Mouse (Mus musculus) frontal cortex, postnatal 25 days (tissue): ENCODE measurements around the gene Dennd1b.

Source experiments
- DNase-seq, 2 experiments: peaks; one replicate each; pipeline ENCODE4 v3.0.0; 2022; ENCODE audit warnings: low spot score in 2 of 2

The Dennd1b gene

DNA sequence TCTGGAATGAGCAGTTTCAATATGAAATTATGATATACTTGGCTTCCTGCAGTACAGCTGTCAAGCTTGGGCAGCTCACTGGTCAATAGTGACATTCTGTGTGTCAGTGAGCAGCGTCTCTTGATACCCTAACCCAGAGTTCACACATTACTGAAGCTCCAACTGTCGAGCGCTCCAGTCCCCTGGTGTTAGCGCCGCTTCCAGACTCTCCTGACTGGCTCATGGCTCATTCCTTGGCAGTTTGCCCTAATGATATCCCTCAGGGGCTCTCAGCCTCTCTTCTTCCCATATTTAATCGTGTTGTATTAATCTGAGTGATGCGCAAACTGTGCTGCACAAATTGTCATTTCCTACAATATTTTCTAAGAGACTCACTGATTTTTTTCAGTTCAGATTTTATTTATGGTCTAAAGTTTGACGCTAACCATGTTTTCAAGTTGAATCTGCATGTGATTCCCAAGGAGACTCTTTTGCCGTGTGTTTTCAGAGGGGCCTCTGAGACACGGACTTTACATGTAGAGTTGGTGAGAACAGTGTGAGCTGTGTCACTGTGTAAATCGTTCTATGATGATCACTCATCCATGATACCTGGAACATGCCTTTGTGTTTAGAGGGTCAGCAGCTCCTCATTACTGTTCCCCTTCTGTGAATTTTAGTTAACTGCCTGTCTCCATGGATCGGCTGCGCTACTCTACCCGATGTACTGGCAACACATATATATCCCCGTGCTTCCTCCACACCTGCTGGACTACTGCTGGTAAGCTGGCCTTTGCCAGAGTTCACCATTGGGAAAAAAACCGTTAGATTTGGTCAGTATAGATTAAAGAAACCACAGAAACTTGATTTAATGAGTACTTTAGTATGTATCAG is 117.5 kb downstream of the Dennd1b start:
- no peak for DNase-seq

DNA sequence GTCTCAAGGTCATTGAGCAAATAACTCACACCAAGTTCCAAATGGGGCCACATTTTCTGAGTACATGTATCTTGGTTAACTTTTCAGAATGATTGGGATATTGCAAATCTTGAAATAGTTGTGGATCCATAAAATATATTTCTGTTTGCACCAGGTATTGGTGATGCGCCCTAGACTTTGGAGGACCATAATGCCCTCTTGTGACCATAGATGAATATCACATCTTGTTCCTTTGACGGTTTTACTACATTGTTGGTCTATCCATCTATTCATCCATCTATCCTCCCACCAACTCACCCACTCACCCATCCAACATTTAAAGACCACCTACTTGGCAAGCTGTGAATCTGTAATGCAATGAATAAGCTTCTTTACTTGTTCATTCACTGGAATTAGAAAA is 120.1 kb downstream of the Dennd1b start:
- no peak for DNase-seq

DNA sequence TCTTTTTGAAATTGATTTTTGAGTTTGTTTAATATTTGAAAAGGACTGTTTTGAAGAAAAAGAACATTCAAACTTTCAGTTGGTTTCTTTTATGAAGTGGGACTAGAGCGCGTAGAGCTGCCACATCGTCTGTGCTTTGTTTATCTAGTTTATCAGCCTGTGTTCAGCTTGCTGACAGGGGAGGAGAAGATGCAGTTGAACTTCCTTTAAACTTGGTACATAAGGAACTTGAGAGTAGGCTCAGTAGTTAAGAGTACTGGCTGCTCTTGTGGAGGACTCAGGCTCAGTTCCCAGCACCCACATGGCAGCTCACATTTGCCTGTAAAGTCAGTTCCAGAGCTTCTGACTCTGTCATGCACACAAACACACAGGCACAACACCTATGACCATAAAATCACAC is 124.3 kb downstream of the Dennd1b start:
- DNase-seq, result no peak

DNA sequence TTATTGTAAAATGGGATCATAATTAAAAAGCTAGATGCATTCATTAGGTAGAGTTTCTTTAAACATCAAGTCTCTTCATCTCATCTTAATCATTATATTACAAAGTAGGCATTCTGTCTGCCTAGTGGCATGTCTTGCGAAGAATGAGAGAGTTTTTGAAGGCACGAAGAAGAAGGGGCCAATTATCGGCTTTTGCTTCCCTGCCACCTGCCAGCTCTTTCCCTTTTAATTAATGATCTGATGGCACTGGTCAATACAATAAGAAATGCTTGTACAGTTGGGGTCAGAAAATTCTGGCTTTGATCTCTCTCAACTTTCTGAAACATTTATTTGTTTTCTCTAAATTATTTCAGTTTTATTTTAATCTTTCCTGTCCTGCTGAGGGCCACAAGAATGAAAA is 127.5 kb downstream of the Dennd1b start:
- DNase-seq, result no peak

DNA sequence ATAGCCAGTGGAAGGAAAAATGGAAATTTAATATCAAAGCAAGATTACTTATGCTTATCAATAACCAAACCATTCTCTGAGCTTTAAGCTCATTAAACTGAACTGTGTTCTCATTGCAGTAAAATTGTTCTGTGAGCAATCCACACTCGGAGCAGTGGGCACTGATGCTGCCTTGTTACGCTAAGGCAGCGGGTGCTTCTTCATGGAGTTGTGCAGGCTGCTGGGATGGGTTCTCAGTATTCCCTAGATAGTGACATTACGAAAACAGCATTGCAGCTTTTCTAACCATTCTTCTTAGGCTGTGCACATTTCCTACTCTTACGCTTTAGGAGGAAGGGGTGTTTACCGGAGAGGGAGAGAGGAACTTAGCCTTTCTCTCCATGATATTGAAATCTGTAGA is 128.5 kb downstream of the Dennd1b start:
- no peak for DNase-seq

DNA sequence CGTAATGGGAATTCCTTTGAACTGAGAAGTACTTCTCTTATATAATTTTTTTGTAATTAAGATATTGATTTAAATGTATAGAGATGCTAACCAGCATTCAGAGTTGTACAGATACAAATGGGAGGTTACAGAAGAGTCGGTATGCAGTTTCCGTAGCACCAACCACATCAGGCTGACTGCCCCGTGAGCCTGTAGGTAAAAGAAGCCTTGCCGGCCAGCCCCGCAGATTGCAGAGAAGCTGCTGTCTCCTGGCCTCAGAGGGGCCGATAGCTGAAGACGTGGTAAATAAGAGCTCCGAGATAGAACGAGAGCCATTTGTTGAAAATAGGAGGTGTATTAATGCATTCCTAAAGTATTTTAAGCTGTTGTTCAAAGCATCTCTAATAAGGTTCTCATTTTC is 128.9 kb downstream of the Dennd1b start:
- no peak for DNase-seq

DNA sequence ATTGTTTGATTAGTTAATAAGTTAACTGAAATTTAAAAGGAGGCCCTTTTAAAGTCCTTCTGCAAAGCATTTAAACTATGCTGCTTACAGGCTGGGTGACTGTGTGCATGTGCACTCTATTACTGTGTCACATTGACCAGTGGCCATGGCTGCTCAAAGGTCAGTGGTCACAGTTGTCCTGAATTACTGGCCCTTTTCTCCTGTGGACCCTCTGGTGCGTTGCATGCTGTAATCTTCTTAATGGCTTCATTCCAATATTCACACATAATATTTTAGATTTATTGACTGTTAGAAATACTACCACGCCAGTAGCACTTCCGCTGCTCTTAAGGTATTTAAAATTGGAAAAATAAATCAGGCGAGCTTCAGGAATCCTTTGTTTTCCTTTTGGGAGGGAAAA is 129.5 kb downstream of the Dennd1b start:
- no peak for DNase-seq

DNA sequence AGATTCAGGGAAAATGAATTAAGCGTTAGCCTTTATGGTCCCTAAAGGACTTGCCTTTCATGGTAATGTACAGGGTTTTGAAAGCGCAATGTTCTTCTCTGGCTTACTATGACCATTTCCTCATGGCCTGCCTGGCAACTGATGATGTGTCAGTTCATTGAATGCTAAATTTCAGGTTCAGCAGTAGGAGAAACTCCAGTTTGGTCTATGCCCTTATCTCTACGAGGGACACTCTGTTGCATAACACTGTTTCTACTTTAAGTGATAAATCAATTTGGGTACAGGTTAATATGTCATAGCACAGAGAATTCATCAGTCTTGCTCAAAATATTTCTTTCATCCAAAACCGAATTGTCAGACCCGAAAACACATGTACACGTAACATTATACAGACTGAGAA is 133.1 kb downstream of the Dennd1b start:
- DNase-seq, result no peak

DNA sequence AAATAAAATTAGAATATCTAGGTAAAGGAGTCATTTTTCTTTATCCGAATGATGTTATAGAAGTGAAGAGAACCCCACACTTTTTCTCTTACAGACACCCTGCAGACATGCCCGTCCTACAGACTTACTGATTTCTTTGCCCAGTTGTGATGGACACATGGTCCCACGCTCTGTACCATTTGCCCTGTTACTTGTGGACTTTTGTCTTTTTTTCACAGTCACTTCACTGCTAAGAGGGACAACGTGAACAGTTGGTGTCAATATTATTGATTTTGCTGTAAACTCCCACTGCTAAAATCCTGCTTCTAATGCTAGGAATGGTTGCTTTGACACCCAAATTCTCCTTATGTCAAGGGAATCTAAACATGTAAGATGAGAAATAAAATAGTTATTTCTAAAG is 134.9 kb downstream of the Dennd1b start:
- DNase-seq, result no peak

DNA sequence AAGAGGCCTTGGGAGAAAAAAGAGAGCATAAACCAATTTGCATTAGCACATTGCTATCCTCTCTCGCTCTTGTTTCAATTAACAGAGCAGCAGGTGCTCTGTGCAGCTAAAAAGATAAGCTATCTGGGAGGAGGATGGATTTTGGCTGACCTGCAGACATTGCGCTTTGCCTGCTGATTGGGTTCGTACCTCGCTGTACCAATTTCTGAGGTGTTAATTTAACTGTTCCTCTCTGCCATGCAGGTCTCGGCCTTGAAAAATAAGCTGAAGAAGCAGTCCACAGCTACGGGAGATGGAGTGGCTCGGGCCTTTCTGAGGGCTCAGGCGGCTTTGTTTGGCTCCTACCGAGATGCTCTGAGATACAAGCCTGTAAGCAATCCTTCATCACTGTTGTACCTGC is 138.5 kb downstream of the Dennd1b start:
- no peak for DNase-seq

DNA sequence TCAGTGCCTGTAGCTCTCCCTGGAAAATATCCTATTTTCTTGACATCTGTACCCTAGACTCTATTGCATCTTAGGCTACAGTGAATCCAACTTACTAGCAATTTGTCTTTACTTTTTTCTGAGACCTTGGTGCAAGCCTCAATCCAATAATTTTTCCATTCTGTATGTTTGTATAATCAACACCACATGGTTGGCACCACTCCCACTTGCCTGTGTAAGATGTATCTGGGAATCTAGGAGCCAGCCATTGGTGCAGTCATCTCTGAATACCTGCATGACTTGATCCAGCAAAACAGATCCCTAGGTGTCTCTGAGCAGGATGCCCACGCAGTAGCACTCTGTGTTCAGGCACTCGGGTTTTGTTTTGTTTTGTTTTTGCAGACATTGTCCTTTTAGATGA is 145.0 kb downstream of the Dennd1b start:
- no peak for DNase-seq

DNA sequence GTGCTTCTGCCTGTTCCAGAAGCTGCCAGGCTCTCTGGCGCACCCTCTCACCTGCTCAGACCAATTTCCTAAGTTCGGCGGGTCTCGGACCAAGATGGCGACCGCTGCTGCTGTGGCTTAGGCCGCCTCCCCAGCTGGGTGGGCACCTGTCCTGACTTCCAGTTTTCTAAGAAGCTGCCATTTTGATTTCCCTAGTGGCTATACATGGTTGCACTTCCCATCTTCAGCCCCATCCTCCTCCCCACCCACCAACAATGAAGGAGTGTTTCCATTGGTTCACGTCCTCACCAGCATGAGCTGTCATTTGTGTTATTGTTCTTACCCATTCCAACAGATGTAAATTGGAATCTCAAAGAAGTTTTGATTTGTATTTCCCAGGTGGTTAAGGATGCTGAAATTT is 159.4 kb downstream of the Dennd1b start:
- DNase-seq, result no peak

DNA sequence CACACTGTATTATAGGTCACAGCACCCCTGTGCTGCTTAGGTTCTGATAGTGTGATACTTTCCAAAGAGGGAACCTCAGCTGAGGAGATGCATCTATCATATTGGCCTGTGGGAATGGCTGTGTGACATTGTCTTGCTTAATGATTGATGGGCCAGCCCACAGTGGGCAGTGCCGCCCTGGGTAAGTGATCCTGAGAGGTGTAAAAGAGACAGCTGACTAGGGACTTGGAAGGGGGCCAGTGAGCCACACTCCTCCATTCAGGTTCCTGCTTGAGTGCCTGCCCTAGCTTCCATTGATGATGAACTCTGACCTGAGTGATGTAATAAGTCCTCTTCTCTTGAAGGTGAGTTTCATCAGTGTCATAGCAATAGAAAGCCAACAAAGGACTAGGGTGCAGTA is 176.4 kb downstream of the Dennd1b start:
- DNase-seq, result no peak

DNA sequence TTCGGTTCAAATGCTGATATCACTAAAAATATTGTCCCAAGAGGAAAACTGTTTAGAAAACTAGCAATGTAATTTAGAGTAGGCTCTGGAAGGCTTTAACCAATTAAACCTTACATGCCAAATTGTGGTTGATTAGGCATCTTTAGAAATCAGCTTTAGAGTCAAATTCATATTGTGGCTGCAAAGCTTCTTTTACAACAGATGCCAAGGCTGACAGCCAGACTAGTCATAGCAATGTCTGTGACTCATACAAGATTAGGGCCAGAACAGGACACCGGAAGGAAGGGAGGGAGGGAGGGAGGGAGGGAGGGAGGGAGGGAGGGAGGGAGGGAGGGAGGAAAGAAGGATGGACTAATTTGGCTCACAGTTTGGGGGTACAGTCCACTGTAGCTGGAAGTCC is 182.3 kb downstream of the Dennd1b start:
- no peak for DNase-seq

DNA sequence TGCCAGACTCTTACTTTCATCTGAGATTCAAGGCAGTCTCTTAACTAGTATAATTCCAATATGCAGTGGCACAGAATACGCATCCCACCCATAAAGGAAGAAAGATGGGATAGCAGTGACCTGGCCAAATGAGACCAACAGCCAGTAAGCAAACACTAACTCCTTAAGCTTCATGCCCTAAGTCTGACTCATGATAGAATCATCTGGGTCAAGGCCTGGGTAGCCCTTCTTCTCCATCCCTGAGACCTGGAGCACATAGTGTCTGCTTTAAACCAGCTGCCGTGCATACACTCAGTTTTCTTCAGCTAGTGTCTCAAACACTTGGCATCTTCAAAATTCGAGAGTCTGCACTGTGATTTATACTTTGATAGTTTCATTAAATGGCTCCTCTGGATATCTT is 183.1 kb downstream of the Dennd1b start:
- no peak for DNase-seq

DNA sequence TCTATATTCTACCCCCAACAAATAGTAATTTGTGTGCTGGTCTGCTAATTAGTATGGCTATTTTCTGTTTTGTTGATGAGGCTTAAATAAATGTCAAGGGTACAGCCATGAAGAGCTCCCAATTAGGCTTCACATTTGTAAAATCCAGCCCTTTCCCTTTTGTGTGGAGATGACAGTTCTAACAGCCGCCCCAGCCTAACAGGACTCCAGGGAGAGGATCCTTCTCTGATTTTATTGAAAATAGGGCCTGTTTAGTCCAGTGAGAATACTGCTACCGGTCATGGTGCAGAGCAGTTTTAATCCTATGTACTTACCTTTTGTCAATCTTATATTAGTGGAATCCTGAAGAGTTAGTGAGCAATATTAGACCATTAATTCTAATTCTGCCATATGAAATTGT is 189.8 kb downstream of the Dennd1b start:
- DNase-seq, result no peak

DNA sequence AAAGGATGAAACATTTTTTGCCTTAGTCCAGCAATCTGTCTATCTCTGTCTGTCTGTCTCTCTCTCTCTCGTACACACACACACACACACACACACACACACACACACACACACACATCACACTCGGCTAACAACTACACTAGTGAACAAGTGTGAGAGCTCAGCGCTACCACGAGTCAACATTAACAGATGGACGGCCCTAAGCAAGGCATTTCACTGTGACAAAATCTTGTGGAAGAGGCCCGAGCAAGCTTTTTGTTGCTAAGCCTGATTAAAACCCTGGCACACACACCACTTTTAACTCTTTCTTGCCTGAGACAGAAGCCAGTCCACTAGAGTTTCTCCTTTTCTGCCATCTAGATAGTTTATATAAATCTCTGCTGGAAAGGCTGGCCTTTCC is 190.3 kb downstream of the Dennd1b start:
- DNase-seq, result no peak

DNA sequence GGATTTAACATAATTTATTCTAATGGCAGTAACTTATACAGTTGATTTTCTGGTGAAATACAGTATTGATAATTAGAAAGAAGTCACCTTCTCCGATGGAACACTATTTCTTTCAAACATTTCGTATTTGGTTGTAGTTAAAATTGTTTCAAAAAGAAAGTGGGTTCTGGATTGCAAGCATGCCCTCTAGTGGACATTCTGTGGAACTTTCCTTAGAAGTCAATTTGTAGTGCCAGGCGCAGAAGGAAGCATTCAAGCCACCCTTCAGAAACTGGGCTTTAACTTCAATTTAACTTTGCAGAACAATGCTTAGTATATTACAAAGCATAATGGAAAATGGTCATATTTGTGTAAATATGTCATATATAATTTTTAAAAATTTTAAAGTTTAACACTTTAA is 193.2 kb downstream of the Dennd1b start:
- DNase-seq, result no peak

DNA sequence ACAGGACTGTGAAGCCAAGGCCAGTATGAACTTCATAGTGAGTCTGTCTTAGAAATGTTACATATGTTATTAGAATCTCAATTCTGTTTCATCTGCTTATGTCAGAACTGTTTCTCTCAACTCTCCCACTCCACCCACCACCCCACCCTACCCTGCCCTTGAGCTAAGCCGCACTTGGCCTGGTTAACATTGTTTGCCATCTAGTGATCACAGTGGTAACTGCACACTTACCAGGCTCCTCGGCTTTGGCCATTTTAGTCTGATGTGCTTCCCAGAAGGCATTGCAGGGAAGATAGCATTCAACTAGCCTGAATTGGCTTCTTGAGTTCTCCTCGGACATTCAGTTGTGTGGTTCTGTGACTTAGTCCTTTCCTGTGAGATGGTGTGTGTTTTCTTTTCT is 198.4 kb downstream of the Dennd1b start:
- DNase-seq, result no peak

DNA sequence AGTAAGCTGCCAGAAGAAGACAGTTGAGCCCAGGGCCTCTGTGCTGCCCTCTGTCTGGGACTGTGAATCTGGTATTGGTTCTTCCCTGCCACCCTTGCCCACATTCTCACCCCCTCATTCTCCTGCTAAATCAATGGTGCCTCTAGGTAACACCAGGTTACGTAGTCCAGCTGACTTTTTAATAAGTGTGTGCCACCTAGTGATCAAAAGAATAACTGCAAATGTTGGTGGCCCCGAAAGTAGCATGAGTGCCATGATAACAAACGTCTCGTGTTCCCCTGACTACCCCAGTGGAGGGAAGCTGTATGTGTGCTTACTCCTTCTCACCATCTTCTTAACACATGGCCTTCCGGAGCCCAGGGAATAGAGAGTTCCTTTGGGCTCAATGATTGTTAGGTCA is 199.6 kb downstream of the Dennd1b start:
- peak in 1 of 2 experiments; percentile 15 for DNase-seq

DNA sequence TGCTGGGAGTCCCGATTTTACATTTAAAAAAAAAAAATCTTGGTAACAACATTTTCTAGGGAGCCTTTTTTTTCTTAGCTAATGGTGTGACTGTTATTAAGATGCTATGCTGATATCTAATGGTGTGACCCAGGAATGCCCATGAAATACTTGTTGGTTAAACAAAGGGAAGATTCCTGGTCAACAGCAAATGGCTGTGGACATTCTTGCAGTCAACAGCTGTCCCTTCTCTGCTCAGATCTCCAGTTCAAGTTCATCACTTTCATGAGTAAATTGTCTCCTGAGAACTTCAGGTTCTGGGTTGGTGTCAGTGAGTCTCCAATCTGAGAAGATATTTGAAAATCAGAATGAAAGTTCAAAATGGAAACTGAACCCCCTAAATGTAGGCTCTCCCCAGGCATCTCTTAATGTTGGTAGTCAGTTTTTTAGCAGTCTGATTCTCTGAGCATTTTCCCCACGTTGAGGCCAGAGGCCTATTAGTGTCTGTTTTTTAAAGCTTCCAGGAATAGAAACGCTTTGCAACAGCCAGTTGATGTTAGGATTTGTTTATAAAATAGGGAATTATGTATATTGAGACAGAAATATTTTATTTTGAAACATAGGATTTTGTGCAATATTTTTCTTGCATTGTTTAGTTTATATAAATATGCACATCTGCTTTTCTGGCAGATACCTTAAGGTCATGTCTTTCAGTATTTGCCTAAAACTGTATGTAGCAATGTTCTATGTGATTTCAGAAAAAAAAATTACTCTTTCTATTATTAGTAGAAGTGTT is 211.0 kb downstream of the Dennd1b start:
- DNase-seq, result no peak

DNA sequence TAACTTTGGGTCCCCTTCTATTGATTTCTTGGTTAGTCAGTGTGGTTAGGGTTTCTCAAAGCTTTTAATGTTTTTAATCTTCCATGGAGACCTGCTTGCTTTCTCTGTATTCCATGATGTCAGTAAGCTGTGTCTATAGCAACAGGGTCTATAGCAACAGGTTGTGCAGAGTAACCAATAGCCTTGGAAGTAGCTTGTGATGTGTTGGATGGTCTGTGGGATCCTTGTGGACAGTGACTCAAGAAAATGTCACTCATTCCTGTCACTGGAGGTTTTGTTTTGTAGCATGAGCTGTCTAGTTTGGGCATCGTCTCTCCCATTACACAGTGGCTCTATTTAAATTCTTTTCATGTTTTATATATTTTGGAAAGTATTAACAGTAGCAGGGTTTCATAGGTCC is 216.5 kb downstream of the Dennd1b start:
- DNase-seq, result no peak

DNA sequence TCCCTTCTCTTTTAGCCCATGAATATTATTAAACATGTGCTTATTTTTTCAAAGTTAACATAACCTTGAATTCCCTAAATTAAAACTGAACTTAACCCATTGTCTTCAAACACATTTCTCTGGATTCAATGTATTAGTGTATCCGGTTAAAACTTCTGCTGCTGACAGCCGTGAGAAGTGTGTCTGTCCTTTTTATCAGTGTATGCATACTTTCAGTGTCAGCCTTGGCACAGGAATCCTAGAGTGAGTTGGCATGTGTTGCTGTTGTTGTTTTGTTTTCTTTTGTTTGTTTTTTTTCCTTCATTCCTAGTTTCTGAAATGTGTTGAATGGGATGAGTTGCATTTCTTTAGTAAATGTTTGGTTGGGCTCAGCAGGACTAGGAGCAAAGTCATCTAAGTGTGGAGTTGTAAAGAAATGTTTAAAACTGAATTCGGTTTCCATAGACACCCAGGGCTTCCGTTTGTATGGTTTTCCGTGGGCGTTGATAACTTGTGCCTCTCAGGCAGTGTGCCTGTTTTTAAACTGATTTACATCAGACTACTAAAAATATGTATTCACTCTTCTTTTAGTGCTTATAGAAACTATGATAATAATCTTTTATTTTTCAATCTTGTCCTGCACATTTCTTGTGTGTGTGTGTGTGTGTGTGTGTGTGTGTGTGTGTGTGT is 217.4 kb downstream of the Dennd1b start:
- DNase-seq, result no peak
